Mouse (Mus musculus) C2C12 (cell line): Measurements from ENCODE around the gene Cacna1a. TPM values are rescaled to one million over a fixed set of nuclear protein-coding genes. Genes with fewer than 3 reads are reported as not detected.
"Not testable (repeated sequence)": the region's sequence is repeated elsewhere in the genome, so short reads cannot be mapped to it uniquely, and the experiment has no call there.

ENCODE experiments used
- H3K27me3 ChIP-seq: one replicate; pipeline ENCODE4 v1.6.1; 2011; ENCODE audit not compliant: control insufficient read depth, insufficient read depth, insufficient read length
- H3K36me3 ChIP-seq: one replicate; pipeline ENCODE4 v1.6.1; 2011; ENCODE audit not compliant: control insufficient read depth, insufficient read depth
- H3K4me3 ChIP-seq: one replicate; pipeline ENCODE4 v1.5.1; 2011; ENCODE audit warnings: mild to moderate bottlenecking, control low read depth; ENCODE audit not compliant: poor library complexity, insufficient read depth, severe bottlenecking
- H3K79me2 ChIP-seq: one replicate; pipeline ENCODE4 v1.6.1; 2011; ENCODE audit not compliant: control insufficient read depth, insufficient read depth
- H3K79me3 ChIP-seq: one replicate; pipeline ENCODE4 v1.6.1; 2011; ENCODE audit warnings: low read depth, control low read depth
- H3ac ChIP-seq: one replicate; pipeline ENCODE3; 2011; ENCODE audit warnings: low read depth; ENCODE audit not compliant: control insufficient read depth, insufficient read length
- CEBPB ChIP-seq: IDR thresholded peaks from one replicate; pipeline ENCODE4 v1.6.1; 2011; ENCODE audit warnings: low read depth, mild to moderate bottlenecking, control low read depth, moderate library complexity
- CTCF ChIP-seq: IDR thresholded peaks from one replicate; pipeline ENCODE4 v1.5.1; 2011; ENCODE audit not compliant: control insufficient read depth, insufficient read depth, insufficient read length
- FOSL1 ChIP-seq: IDR thresholded peaks from one replicate; pipeline ENCODE4 v1.8.0; 2011; ENCODE audit warnings: mild to moderate bottlenecking, low read length; ENCODE audit not compliant: poor library complexity, insufficient read depth, severe bottlenecking
- MAX ChIP-seq: IDR thresholded peaks from one replicate; pipeline ENCODE4 v1.6.1; 2011; ENCODE audit warnings: mild to moderate bottlenecking, control low read depth
- MYOD1 ChIP-seq: IDR thresholded peaks from one replicate; pipeline ENCODE4 v1.6.1; 2011; ENCODE audit warnings: low read depth; ENCODE audit not compliant: control insufficient read depth, insufficient read length
- MYOG ChIP-seq: IDR thresholded peaks from one replicate; pipeline ENCODE4 v1.6.1; 2011; ENCODE audit not compliant: control insufficient read depth, insufficient read length; ENCODE audit errors: extremely low read depth
- USF1 ChIP-seq: IDR thresholded peaks from one replicate; pipeline ENCODE4 v1.6.1; 2011; ENCODE audit warnings: low read depth, mild to moderate bottlenecking, control low read depth, moderate library complexity
- polyA plus RNA-seq: library from polyadenylated mRNA; unstranded; fragments of >200 nt; fragmentation: generic; extraction: Trizol; gene quantifications from one replicate; pipeline ENCODE4 v1.2.1, GENCODE M21; 2012; ENCODE audit warnings: missing spikeins

Cacna1a gene
- polyA plus RNA-seq, 1 experiment: 3.1 TPM

- Histone ChIP-seq H3K36me3 (no peaks in the 10 kb centered on the region), H3K79me3 (no peaks in the 10 kb centered on the region), H3K4me3 (peak overlapping the region; percentile 25), H3ac (peak overlapping the region; percentile 39), H3K79me2 (no peaks in the 10 kb centered on the region), H3K27me3 (no peaks in the 10 kb centered on the region)
- TF ChIP-seq MYOG: no peak
- TF ChIP-seq USF1: no peak
- TF ChIP-seq MYOD1: no peak
- no peak for TF ChIP-seq FOSL1
- TF ChIP-seq MAX: no peak
Measured at GRCm38 (mm10) chr8:84501181-84501580, 112.9 kb downstream of the Cacna1a start.

- Histone ChIP-seq H3K27me3 (no peaks in the 10 kb centered on the region), H3K36me3 (no peaks in the 10 kb centered on the region), H3K79me2 (no peaks in the 10 kb centered on the region), H3ac (peak overlapping the region; percentile 39), H3K4me3 (peak overlapping the region; percentile 24), H3K79me3 (no peaks in the 10 kb centered on the region)
- TF ChIP-seq CTCF: no peak
- peak; percentile 91 for TF ChIP-seq FOSL1
Measured at GRCm38 (mm10) chr8:84501671-84502308, 113.5 kb downstream of the Cacna1a start.

- peak overlapping the region; percentile 24 for H3K4me3 ChIP-seq
- no peaks in the 10 kb centered on the region for H3K36me3 ChIP-seq
- H3K79me2 ChIP-seq: no peaks in the 10 kb centered on the region
- H3K79me3 ChIP-seq: no peaks in the 10 kb centered on the region
- peak overlapping the region; percentile 48 for H3ac ChIP-seq
- H3K27me3 ChIP-seq: no peaks in the 10 kb centered on the region
- TF ChIP-seq MAX (no peak), MYOG (no peak), FOSL1 (no peak), MYOD1 (no peak), CEBPB (no peak), USF1 (no peak), CTCF (no peak)
Measured at GRCm38 (mm10) chr8:84502638-84503037, 114.4 kb downstream of the Cacna1a start.

- H3K36me3 ChIP-seq: no peaks in the 10 kb centered on the region
- peaks cover 5% of the 10 kb centered on the region for H3K27me3 ChIP-seq
- H3K79me3 ChIP-seq: no peaks in the 10 kb centered on the region
- H3K4me3 ChIP-seq: no peak overlapping the region
- no peak overlapping the region for H3ac ChIP-seq
- TF ChIP-seq MYOG (no peak), USF1 (no peak), FOSL1 (no peak), CTCF (no peak), MAX (no peak), CEBPB (no peak), MYOD1 (no peak)
- H3K79me2 ChIP-seq: no peaks in the 10 kb centered on the region
Measured at GRCm38 (mm10) chr8:84507220-84507619, 119.0 kb downstream of the Cacna1a start.

GRCm38 (mm10) chr8:84509764-84510163 lies 121.5 kb downstream of the Cacna1a start:
- H3ac ChIP-seq, H3K36me3 ChIP-seq: not testable (repeated sequence)
- TF ChIP-seq CTCF: peak; percentile 13

GRCm38 (mm10) chr8:84511621-84512020 lies 123.4 kb downstream of the Cacna1a start:
- Histone ChIP-seq H3K79me2 (no peaks in the 10 kb centered on the region), H3K79me3 (no peaks in the 10 kb centered on the region), H3K27me3 (peaks cover 11% of the 10 kb centered on the region), H3K4me3 (no peak overlapping the region), H3K36me3 (no peaks in the 10 kb centered on the region), H3ac (no peak overlapping the region)
- no peak for TF ChIP-seq MAX
- TF ChIP-seq MYOD1: no peak
- TF ChIP-seq FOSL1: no peak

More at GRCm38 (mm10) chr8:84509764-84510163, 121.5 kb downstream of the Cacna1a start:
- H3K4me3 ChIP-seq, H3K79me2 ChIP-seq, H3K27me3 ChIP-seq, H3K79me3 ChIP-seq: not testable (repeated sequence)

- no peaks in the 10 kb centered on the region for H3K79me3 ChIP-seq
- no peaks in the 10 kb centered on the region for H3K79me2 ChIP-seq
- H3ac ChIP-seq: no peak overlapping the region
- peaks cover 14% of the 10 kb centered on the region for H3K27me3 ChIP-seq
- H3K36me3 ChIP-seq: no peaks in the 10 kb centered on the region
- H3K4me3 ChIP-seq: no peak overlapping the region
- TF ChIP-seq MYOD1 (no peak), USF1 (no peak), CEBPB (no peak), CTCF (peak; percentile 17), FOSL1 (no peak)
Measured at GRCm38 (mm10) chr8:84513765-84514164, 125.5 kb downstream of the Cacna1a start.
